Comparison of ENCODE assay signal across 9 mouse cellular contexts in genomic region chr1:191125811-191126638, GRCm38 (mm10). TPM values are rescaled to one million over a fixed set of nuclear protein-coding genes. Genes with fewer than 3 reads are reported as not detected.
DNase-seq lines count a peak whose midpoint lies in the region; ATAC-seq lines count a peak whose summit lies in the region.
"Had no signal": no experiment of that assay in that cellular context is flagged by ENCODE, and none has a peak within 500 bp of the region (broad histone marks: within the 10 kb centered on the region; RNA-seq: fewer than 3 reads in every experiment).

No protein-coding gene starts in this region.

- peak overlapping the region; percentile 52 for H3K4me2 ChIP-seq in embryonic facial prominence, embryonic 12.5 days (replicated peaks)
- H3K4me2 ChIP-seq in lung, embryonic 16.5 days (ENCODE audit: low read depth, low read length), result peak overlapping the region; percentile 69

- WGBS in embryonic facial prominence, embryonic 12.5 days, result 16% methylated on average over 38 of the region's 38 CpGs
- 13% methylated on average over 38 of the region's 38 CpGs for WGBS in heart, embryonic 10.5 days
- WGBS in lung, embryonic 16.5 days, result 12% methylated on average over 38 of the region's 38 CpGs

- H3K9me3 ChIP-seq in embryonic facial prominence, embryonic 12.5 days, result peaks cover 7% of the 10 kb centered on the region; the same call in 1 of the 2 replicates
- H3K9me3 ChIP-seq in heart, embryonic 10.5 days, result peaks cover 4% of the 10 kb centered on the region; the same call in 1 of the 2 replicates
- peaks cover 4% of the 10 kb centered on the region; the same call in 1 of the 2 replicates for H3K9me3 ChIP-seq in lung, embryonic 16.5 days (ENCODE audit: control insufficient read depth, low read length)

- peak overlapping the region; percentile 25; the same call in 1 of the 2 replicates for H3K9ac ChIP-seq in embryonic facial prominence, embryonic 12.5 days
- H3K9ac ChIP-seq in lung, embryonic 16.5 days (ENCODE audit: low read length), result peak overlapping the region; percentile 59

- no peaks in the 10 kb centered on the region for H3K36me3 ChIP-seq in embryonic facial prominence, embryonic 12.5 days
- no peaks in the 10 kb centered on the region for H3K36me3 ChIP-seq in heart, embryonic 10.5 days
- H3K36me3 ChIP-seq in lung, embryonic 16.5 days (ENCODE audit: control insufficient read depth, insufficient read depth, low read length), result no peaks in the 10 kb centered on the region

- no peak overlapping the region for H3K27ac ChIP-seq in embryonic facial prominence, embryonic 12.5 days
- H3K27ac ChIP-seq in heart, embryonic 10.5 days, result peak overlapping the region; percentile 56
- no peak overlapping the region for H3K27ac ChIP-seq in lung, embryonic 16.5 days (ENCODE audit: low read length)

- ATAC-seq in embryonic facial prominence, embryonic 12.5 days (ENCODE audit: insufficient number of reproducible peaks, insufficient read depth, low FRiP score, low TSS enrichment), result peak; percentile 82
- peak; percentile 92 for ATAC-seq in lung, embryonic 16.5 days (ENCODE audit: low read depth)
- peak; percentile 93 for ATAC-seq in neutrophil, adult 5-6 weeks (ENCODE audit: extremely low read depth, insufficient number of reproducible peaks, low FRiP score, poor library complexity, severe bottlenecking)

- peak overlapping the region; percentile 31 for H3K4me3 ChIP-seq in embryonic facial prominence, embryonic 12.5 days
- H3K4me3 ChIP-seq in heart, embryonic 10.5 days, result peak overlapping the region; percentile 54
- peak overlapping the region; percentile 39 for H3K4me3 ChIP-seq in lung, embryonic 16.5 days (ENCODE audit: low read length)

- no peaks in the 10 kb centered on the region for H3K4me1 ChIP-seq in embryonic facial prominence, embryonic 12.5 days
- peaks cover 12% of the 10 kb centered on the region for H3K4me1 ChIP-seq in heart, embryonic 10.5 days
- H3K4me1 ChIP-seq in lung, embryonic 16.5 days (replicated peaks; ENCODE audit: control insufficient read depth, insufficient read depth, low read length), result peaks cover 6% of the 10 kb centered on the region

- peak; percentile 82 for DNase-seq in B cell, adult 2 months
- DNase-seq in adrenal gland, adult 18-20 months (ENCODE audit: low spot score in 2 of 2), result peak; percentile 67 to 73
- DNase-seq in heart, embryonic 10.5 days (ENCODE audit: low spot score), result peak; percentile 92
- peak; percentile 50 for DNase-seq in kidney, adult 9 months
- DNase-seq in thymus, postnatal 36 days, result peak; percentile 67 to 71

- peaks cover 4% of the 10 kb centered on the region; the same call in 1 of the 2 replicates for H3K27me3 ChIP-seq in embryonic facial prominence, embryonic 12.5 days
- peaks cover 19% of the 10 kb centered on the region for H3K27me3 ChIP-seq in heart, embryonic 10.5 days (ENCODE audit: insufficient read depth, poor library complexity, severe bottlenecking)
- H3K27me3 ChIP-seq in lung, embryonic 16.5 days (ENCODE audit: control insufficient read depth, insufficient read depth, low read depth, low read length), result no peaks in the 10 kb centered on the region

RNA-seq across cellular contexts. Expression of gene Batf3, which starts 28.4 kb away (rescaled TPM):
- 1 to 10 TPM; 1.5 to 9.7 TPM for total RNA-seq in adrenal gland, adult 18-20 months (2021)
- polyA plus RNA-seq in embryonic facial prominence, embryonic 12.5 days (2016; fragmentation: Nextera tagmentation; extraction: Ambion mirVana), result 10.8 and 11.5 TPM in 2 replicates
- 4.8 and 7.9 TPM in 2 replicates for polyA plus RNA-seq in heart, embryonic 10.5 days (2016; fragmentation: Nextera tagmentation; extraction: Ambion mirVana)
- polyA plus RNA-seq in lung, embryonic 16.5 days (2015; fragmentation: Nextera tagmentation; extraction: Ambion mirVana), result 5.2 and 6.4 TPM in 2 replicates
- total RNA-seq in neutrophil, adult 5-6 weeks (2017), result 1.7 and 3.1 TPM in 2 replicates

RNA-seq across cellular contexts. Expression of gene Fam71a, which starts 38.6 kb away (rescaled TPM):
- not detected for total RNA-seq in adrenal gland, adult 18-20 months (2021)
- not detected in 2 replicates for polyA plus RNA-seq in embryonic facial prominence, embryonic 12.5 days (2016; fragmentation: Nextera tagmentation; extraction: Ambion mirVana)
- not detected in 2 replicates for polyA plus RNA-seq in heart, embryonic 10.5 days (2016; fragmentation: Nextera tagmentation; extraction: Ambion mirVana)
- polyA plus RNA-seq in lung, embryonic 16.5 days (2015; fragmentation: Nextera tagmentation; extraction: Ambion mirVana), result not detected in 2 replicates
- total RNA-seq in neutrophil, adult 5-6 weeks (2017), result 10.4 and 13.8 TPM in 2 replicates
- polyA plus RNA-seq: frontal cortex, adult 2 months had no signal
